9 mouse cellular contexts compared by ENCODE assay signal in genomic region chr7:120670153-120670875, GRCm38 (mm10). TPM values are rescaled to one million over a fixed set of nuclear protein-coding genes. Genes with fewer than 3 reads are reported as not detected.
DNase-seq lines count a peak whose midpoint lies in the region; ATAC-seq and TF ChIP-seq lines count a peak whose summit lies in the region.
"Had no signal": no experiment of that assay in that cellular context is flagged by ENCODE, and none has a peak within 500 bp of the region (broad histone marks: within the 10 kb centered on the region; RNA-seq: fewer than 3 reads in every experiment).

Gene Pdzd9 (minus strand): TSS chr7:120670343.

- TF ChIP-seq RAD21 in MEL (IDR thresholded peaks at IDR 0.05; ENCODE audit: low read depth, low read length): peak; percentile 97

- no peaks in the 10 kb centered on the region for H3K9me3 ChIP-seq in MEL (replicated peaks; ENCODE audit: insufficient read depth, low read length)
- H3K9me3 ChIP-seq in forebrain, postnatal 0 days (ENCODE audit: low read length): no peaks in the 10 kb centered on the region
- H3K9me3 ChIP-seq: limb, embryonic 15.5 days had no signal

- peak; percentile 87 for ATAC-seq in forebrain, postnatal 0 days
- ATAC-seq in hematopoietic stem cell, adult 5-6 weeks (replicated peaks in 1 of 2; ENCODE audit: insufficient read depth in 1 of 2, low FRiP score in 2 of 2, low TSS enrichment in 1 of 2, low read depth in 1 of 2, poor library complexity in 2 of 2, severe bottlenecking in 2 of 2): peak; percentile 80 to 91

- peak; percentile 75 to 98 (median 96) for TF ChIP-seq CTCF in MEL (IDR thresholded peaks at IDR 0.05 in 2 of 3, conservative IDR thresholded peaks at IDR 0.05 in 1 of 3; ENCODE audit: control insufficient read depth in 1 of 3, insufficient read depth in 1 of 3, low read depth in 2 of 3, low read length in 3 of 3, poor library complexity in 1 of 3, severe bottlenecking in 1 of 3)
- peak; percentile 97 for TF ChIP-seq CTCF in forebrain, postnatal 0 days (IDR thresholded peaks at IDR 0.05; ENCODE audit: low read depth)

- H3K4me1 ChIP-seq in MEL (ENCODE audit: control insufficient read depth in 1 of 2, insufficient read depth in 2 of 2, low read length in 2 of 2): peaks cover 3 to 8% of the 10 kb centered on the region in 2 experiments; a peak in 2 of 4 replicates
- no peaks in the 10 kb centered on the region for H3K4me1 ChIP-seq in forebrain, postnatal 0 days (ENCODE audit: insufficient read depth)

- H3K27me3 ChIP-seq in MEL (ENCODE audit: control insufficient read depth in 1 of 2, insufficient read depth in 2 of 2, low read length in 2 of 2): no peaks in the 10 kb centered on the region
- no peaks in the 10 kb centered on the region for H3K27me3 ChIP-seq in forebrain, postnatal 0 days (ENCODE audit: insufficient read depth, low read length)
- H3K27me3 ChIP-seq: limb, embryonic 15.5 days had no signal

- no peak within 1 kb of the TSS for H3K27ac ChIP-seq in MEL (ENCODE audit: control insufficient read depth, low read depth, low read length)
- H3K27ac ChIP-seq in forebrain, postnatal 0 days (ENCODE audit: low read depth, low read length): no peak within 1 kb of the TSS
- H3K27ac ChIP-seq: limb, embryonic 15.5 days had no signal

- peak within 1 kb of the TSS; percentile 8; the same call in 1 of the 2 replicates for H3K4me2 ChIP-seq in forebrain, postnatal 0 days (ENCODE audit: low read depth)
- H3K4me2 ChIP-seq: limb, embryonic 15.5 days had no signal

- H3K36me3 ChIP-seq in MEL (ENCODE audit: control insufficient read depth in 1 of 2, insufficient read depth in 2 of 2, low read length in 2 of 2): peaks cover 0 to 7% of the 10 kb centered on the region in 2 experiments; a peak in 1 of 4 replicates
- no peaks in the 10 kb centered on the region for H3K36me3 ChIP-seq in forebrain, postnatal 0 days (ENCODE audit: insufficient read depth)

- no peak for TF ChIP-seq EP300 in MEL (IDR thresholded peaks at IDR 0.05; ENCODE audit: low read depth in 1 of 2, low read length in 2 of 2)

- DNase-seq in MEL (ENCODE audit: low read depth, low spot score): peak; percentile 70
- peak; percentile 68 to 80 for DNase-seq in cerebellum, adult 18-20 months
- peak; percentile 86 for DNase-seq in forebrain, postnatal 0 days
- peak; percentile 82 to 85 for DNase-seq in layer of hippocampus, postnatal 10 days (ENCODE audit: low spot score in 2 of 2)
- peak; percentile 56 for DNase-seq in lung, postnatal 25 days (ENCODE audit: low spot score)
- DNase-seq in retina, adult 2 months (ENCODE audit: low read depth, low spot score): peak; percentile 23
- DNase-seq in thymus, postnatal 36 days: peak; percentile 58 to 67

- 17% methylated on average over 14 of the region's 14 CpGs for WGBS in forebrain, postnatal 0 days

- H3K4me3 ChIP-seq in MEL (ENCODE audit: control insufficient read depth in 1 of 2, insufficient read depth in 1 of 2, low read depth in 2 of 2, low read length in 2 of 2): peak within 1 kb of the TSS; percentile 45 to 60
- H3K4me3 ChIP-seq in forebrain, postnatal 0 days (ENCODE audit: low read depth, low read length): no peak within 1 kb of the TSS
- H3K4me3 ChIP-seq: limb, embryonic 15.5 days had no signal

- H3K79me2 ChIP-seq in MEL (ENCODE audit: control insufficient read depth, insufficient read depth, low read length, poor library complexity): no peaks in the 10 kb centered on the region

- H3K9ac ChIP-seq in MEL (ENCODE audit: control insufficient read depth, low read depth, low read length, poor library complexity, severe bottlenecking): peak within 1 kb of the TSS; percentile 56
- H3K9ac ChIP-seq in forebrain, postnatal 0 days: no peak within 1 kb of the TSS
- H3K9ac ChIP-seq: limb, embryonic 15.5 days had no signal

- TF ChIP-seq POLR2A in MEL (IDR thresholded peaks at IDR 0.05; ENCODE audit: control insufficient read depth in 1 of 2, insufficient read depth in 1 of 2, low read depth in 1 of 2, low read length in 2 of 2, poor library complexity in 1 of 2): no peak

TF ChIP-seq in MEL, 35 proteins besides CTCF, POLR2A, EP300 and RAD21:
- TF ChIP-seq MAFK (IDR thresholded peaks at IDR 0.05; ENCODE audit: borderline replicate concordance, low read depth, low read length) (no peak), CHD1 (IDR thresholded peaks at IDR 0.05; ENCODE audit: low read depth, low read length) (no peak), POLR2AphosphoS5 (IDR thresholded peaks at IDR 0.05; ENCODE audit: borderline replicate concordance, low read depth, low read length) (no peak), CHD2 (IDR thresholded peaks at IDR 0.05; ENCODE audit: low read length) (no peak), UBTF (IDR thresholded peaks at IDR 0.05; ENCODE audit: borderline replicate concordance, insufficient read depth, low read depth, low read length) (no peak), HCFC1 (IDR thresholded peaks at IDR 0.05; ENCODE audit: low read depth, low read length) (no peak), RCOR1 (IDR thresholded peaks at IDR 0.05; ENCODE audit: low read depth, low read length) (no peak), SMC3 (IDR thresholded peaks at IDR 0.05; ENCODE audit: low read depth, low read length) (peak; percentile 97), ZKSCAN1 (IDR thresholded peaks at IDR 0.05; ENCODE audit: low read depth, low read length) (no peak), MAZ (IDR thresholded peaks at IDR 0.05; ENCODE audit: low read depth, low read length) (no peak), ELF1 (IDR thresholded peaks at IDR 0.05; ENCODE audit: low read depth, low read length) (no peak), ZNF384 (IDR thresholded peaks at IDR 0.05; ENCODE audit: low read depth, low read length) (no peak), TAL1 (IDR thresholded peaks at IDR 0.05; ENCODE audit: low read length) (no peak), USF2 (IDR thresholded peaks at IDR 0.05; ENCODE audit: borderline replicate concordance in 1 of 2, insufficient read depth in 1 of 2, low read depth in 1 of 2, low read length in 2 of 2) (no peak), MYC (IDR thresholded peaks at IDR 0.05; ENCODE audit: low read depth, low read length) (0 out of 2 replicates have a peak, but pooled peaks have one; percentile 25), ZMIZ1 (IDR thresholded peaks at IDR 0.05; ENCODE audit: low read depth, low read length) (no peak), KAT2A (conservative IDR thresholded peaks at IDR 0.05; ENCODE audit: low read depth, low read length) (no peak), JUND (IDR thresholded peaks at IDR 0.05; ENCODE audit: low read depth, low read length) (no peak), GATA1 (IDR thresholded peaks at IDR 0.05; ENCODE audit: low read depth, low read length) (no peak), MXI1 (IDR thresholded peaks at IDR 0.05; ENCODE audit: low read depth, low read length) (no peak), GABPA (IDR thresholded peaks at IDR 0.05; ENCODE audit: low read depth, low read length) (no peak), MYB (IDR thresholded peaks at IDR 0.05; ENCODE audit: low read depth, low read length) (no peak), SIN3A (IDR thresholded peaks at IDR 0.05; ENCODE audit: low read length) (peak; percentile 34; the same call in 1 of the 2 replicates), POLR2AphosphoS2 (IDR thresholded peaks at IDR 0.05; ENCODE audit: low read length) (no peak), ZC3H11A (IDR thresholded peaks at IDR 0.05; ENCODE audit: low read depth, low read length) (peak; percentile 97), USF1 (IDR thresholded peaks at IDR 0.05; ENCODE audit: low read depth, low read length) (no peak), E2F4 (IDR thresholded peaks at IDR 0.05; ENCODE audit: borderline replicate concordance, low read depth, low read length) (no peak), MAX (IDR thresholded peaks at IDR 0.05; ENCODE audit: low read length) (no peak), ETS1 (IDR thresholded peaks at IDR 0.05; ENCODE audit: low read depth, low read length) (no peak)
TF ChIP-seq in MEL: peak in this region for 4.

RNA-seq across cellular contexts. Expression of gene Pdzd9, which starts in this region (rescaled TPM):
- total RNA-seq in MEL (2012; rRNA removed): 0.92 TPM in 2 replicates
- under 1 TPM in 1 of 2 experiments, not detected in 1; 0.31 TPM for polyA plus RNA-seq in MEL (2012; ENCODE audit: insufficient read depth in 1 of 2, insufficient read length in 2 of 2, low read depth in 1 of 2, low replicate concordance in 2 of 2, missing spikeins in 1 of 2)
- total RNA-seq in forebrain, postnatal 0 days (2014; rRNA removed): 0.24 TPM in 1 of 2 replicates, not detected in the other
- 0.22 and 0.25 TPM in 2 replicates for polyA plus RNA-seq in forebrain, postnatal 0 days (2015; fragmentation: Nextera tagmentation; extraction: Ambion mirVana)
- total RNA-seq in hematopoietic stem cell, adult 5-6 weeks (2017): not detected in 2 replicates
- under 1 TPM in 1 of 2 experiments, not detected in 1; 0.27 TPM for total RNA-seq in layer of hippocampus, postnatal 10 days (2021)

Comparison
In these comparisons a context has a peak if more than half of its experiments do, and no peak if none do; other contexts are left out.
1. Peak in DNase-seq, H3K4me3 ChIP-seq and H3K9ac ChIP-seq in MEL; RNA of the gene not detected or under 1 TPM.
2. Peak in DNase-seq, ATAC-seq and H3K4me2 ChIP-seq in forebrain, postnatal 0 days; RNA of the gene not detected or under 1 TPM.
3. Peak in ATAC-seq in hematopoietic stem cell, adult 5-6 weeks; RNA of the gene not detected or under 1 TPM.
4. Peak in DNase-seq in layer of hippocampus, postnatal 10 days; RNA of the gene not detected or under 1 TPM.
5. DNase-seq: peak in every context shown above with its lines; median percentile 86 in forebrain, postnatal 0 days; 84 in layer of hippocampus, postnatal 10 days; 74 in cerebellum, adult 18-20 months; 70 in MEL; 62 in thymus, postnatal 36 days; 56 in lung, postnatal 25 days; 23 in retina, adult 2 months.